Mouse (Mus musculus): ENCODE measurements around the gene Colgalt1. TPM values are rescaled to one million over a fixed set of nuclear protein-coding genes. Genes with fewer than 3 reads are reported as not detected.

Colgalt1 gene
- polyA plus RNA-seq, 1 experiment from 2014 or later: 47.8 TPM

- WGBS (ENCODE audit: insufficient replicate concordance): under 1% methylated on average over 51 of the region's 51 CpGs
- ATAC-seq (replicated peaks; ENCODE audit: insufficient number of reproducible peaks, low FRiP score, low TSS enrichment): peak; percentile 64
- H3K27ac ChIP-seq (ENCODE audit: low read depth, low read length): no peak overlapping the region
Observed at GRCm38 (mm10) chr8:71569366-71570290, 41.2 kb upstream of the Colgalt1 start.

GRCm38 (mm10) chr8:71570291-71570954, 40.4 kb upstream of the Colgalt1 start:
- peaks cover 12% of the 10 kb centered on the region for H3K4me1 ChIP-seq (ENCODE audit: control insufficient read depth, insufficient read depth, low read length)
- 1% methylated on average over 41 of the region's 41 CpGs for WGBS (ENCODE audit: insufficient replicate concordance)
- peak overlapping the region; percentile 92 for H3K4me2 ChIP-seq
- H3K36me3 ChIP-seq (ENCODE audit: control insufficient read depth, insufficient read depth, low read length): no peaks in the 10 kb centered on the region
- peak; percentile 82 for ATAC-seq (replicated peaks; ENCODE audit: insufficient number of reproducible peaks, low FRiP score, low TSS enrichment)
- H3K27me3 ChIP-seq (ENCODE audit: control insufficient read depth, insufficient read depth, low read length): peaks cover 24% of the 10 kb centered on the region
- H3K4me3 ChIP-seq (ENCODE audit: low read depth, low read length): peak overlapping the region; percentile 59
- 0 out of 2 replicates have a peak overlapping the region, but pooled peaks have one; percentile 17 for H3K27ac ChIP-seq (ENCODE audit: low read depth, low read length)
- H3K9ac ChIP-seq (ENCODE audit: low read depth, low read length): peak overlapping the region; percentile 74
- no peaks in the 10 kb centered on the region for H3K9me3 ChIP-seq (replicated peaks; ENCODE audit: control insufficient read depth, low read length)

More at GRCm38 (mm10) chr8:71569366-71570290, 41.2 kb upstream of the Colgalt1 start:
- Histone ChIP-seq H3K36me3 (ENCODE audit: control insufficient read depth, insufficient read depth, low read length) (no peaks in the 10 kb centered on the region), H3K4me2 (peak overlapping the region; percentile 92), H3K9ac (ENCODE audit: low read depth, low read length) (peak overlapping the region; percentile 64), H3K4me1 (ENCODE audit: control insufficient read depth, insufficient read depth, low read length) (peaks cover 12% of the 10 kb centered on the region), H3K9me3 (replicated peaks; ENCODE audit: control insufficient read depth, low read length) (no peaks in the 10 kb centered on the region), H3K27me3 (ENCODE audit: control insufficient read depth, insufficient read depth, low read length) (peaks cover 24% of the 10 kb centered on the region), H3K4me3 (ENCODE audit: low read depth, low read length) (peak overlapping the region; percentile 59)

DNA sequence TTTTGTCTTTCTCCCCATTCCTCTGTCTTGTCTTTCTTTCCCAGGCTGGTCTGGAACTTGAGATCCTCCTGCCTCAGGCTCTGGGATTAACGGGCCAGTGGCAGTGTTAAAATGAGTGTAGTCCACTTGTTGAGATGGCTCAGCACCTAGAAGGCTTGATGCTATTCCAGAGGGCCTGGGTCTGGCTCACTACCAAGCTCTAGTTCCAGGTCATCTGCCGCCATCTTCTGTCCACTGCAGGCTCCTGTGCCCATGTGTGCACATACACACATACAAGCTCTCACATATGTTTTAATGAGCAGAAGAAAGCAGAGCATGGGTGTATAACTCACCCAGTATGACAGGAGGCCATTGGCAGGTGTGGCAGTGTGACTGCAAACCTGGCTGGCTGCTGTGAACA, 38.7 kb upstream of the Colgalt1 start:
- peaks cover 12% of the 10 kb centered on the region for H3K4me1 ChIP-seq (ENCODE audit: control insufficient read depth, insufficient read depth, low read length)
- no peak for ATAC-seq (replicated peaks; ENCODE audit: insufficient number of reproducible peaks, low FRiP score, low TSS enrichment)
- no peak overlapping the region for H3K9ac ChIP-seq (ENCODE audit: low read depth, low read length)
- H3K4me3 ChIP-seq (ENCODE audit: low read depth, low read length): no peak overlapping the region
- peaks cover 17% of the 10 kb centered on the region for H3K27me3 ChIP-seq (ENCODE audit: control insufficient read depth, insufficient read depth, low read length)
- no peaks in the 10 kb centered on the region for H3K36me3 ChIP-seq (ENCODE audit: control insufficient read depth, insufficient read depth, low read length)
- no peak overlapping the region for H3K4me2 ChIP-seq
- WGBS (ENCODE audit: insufficient replicate concordance): 84% methylated on average over 2 of the region's 2 CpGs
- no peak overlapping the region for H3K27ac ChIP-seq (ENCODE audit: low read depth, low read length)
- H3K9me3 ChIP-seq (replicated peaks; ENCODE audit: control insufficient read depth, low read length): no peaks in the 10 kb centered on the region

DNA sequence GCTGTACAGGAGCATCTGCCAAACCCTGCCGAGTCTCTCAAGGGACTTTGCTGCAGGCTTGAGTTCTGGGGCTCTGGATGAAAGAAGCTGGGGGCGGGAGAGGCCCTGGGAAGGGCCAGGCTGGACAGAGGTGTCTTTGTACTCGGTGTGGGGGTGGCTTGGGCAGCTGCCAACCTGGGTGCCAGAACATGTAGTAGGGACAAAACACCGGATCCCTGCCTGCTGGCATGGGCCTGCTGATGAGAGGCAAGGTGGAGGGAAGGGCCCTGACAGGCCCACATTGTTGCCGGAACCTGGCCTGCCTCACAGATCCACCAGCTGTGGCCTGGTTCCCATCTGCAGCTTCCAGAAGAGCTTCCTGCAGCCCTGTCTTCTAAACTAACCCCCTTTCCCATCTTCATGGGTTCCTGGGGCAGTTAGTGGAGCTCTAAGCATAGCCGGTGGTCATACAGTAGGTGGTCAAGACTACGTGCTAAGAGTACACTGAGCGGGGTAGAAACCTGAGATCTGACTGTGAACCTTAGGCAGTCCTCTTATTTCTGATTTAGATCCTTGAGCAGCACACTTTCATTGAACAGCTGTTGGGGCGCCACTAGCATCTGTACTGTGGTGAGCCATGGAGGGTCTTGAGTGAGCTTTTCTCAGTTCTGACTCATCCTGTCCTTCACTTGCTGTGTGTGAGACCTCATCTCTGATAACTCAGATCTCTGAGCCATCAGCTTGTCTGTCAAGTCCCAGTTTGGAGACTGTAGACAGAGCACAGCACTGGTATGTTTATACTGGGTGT, 37.8 kb upstream of the Colgalt1 start:
- Histone ChIP-seq H3K4me3 (ENCODE audit: low read depth, low read length) (no peak overlapping the region), H3K36me3 (ENCODE audit: control insufficient read depth, insufficient read depth, low read length) (no peaks in the 10 kb centered on the region), H3K9me3 (replicated peaks; ENCODE audit: control insufficient read depth, low read length) (no peaks in the 10 kb centered on the region), H3K4me2 (no peak overlapping the region), H3K27ac (ENCODE audit: low read depth, low read length) (no peak overlapping the region), H3K4me1 (ENCODE audit: control insufficient read depth, insufficient read depth, low read length) (peaks cover 12% of the 10 kb centered on the region), H3K9ac (ENCODE audit: low read depth, low read length) (no peak overlapping the region), H3K27me3 (ENCODE audit: control insufficient read depth, insufficient read depth, low read length) (peaks cover 13% of the 10 kb centered on the region)
- no peak for ATAC-seq (replicated peaks; ENCODE audit: insufficient number of reproducible peaks, low FRiP score, low TSS enrichment)
- WGBS (ENCODE audit: insufficient replicate concordance): 72% methylated on average over 9 of the region's 9 CpGs

GRCm38 (mm10) chr8:71574426-71574825, 36.4 kb upstream of the Colgalt1 start:
- 66% methylated on average over 7 of the region's 7 CpGs for WGBS (ENCODE audit: insufficient replicate concordance)

GRCm38 (mm10) chr8:71575020-71575419, 35.8 kb upstream of the Colgalt1 start:
- ATAC-seq (replicated peaks; ENCODE audit: insufficient number of reproducible peaks, low FRiP score, low TSS enrichment): no peak
- WGBS (ENCODE audit: insufficient replicate concordance): 62% methylated on average over 1 of the region's 1 CpGs
- Histone ChIP-seq H3K36me3 (ENCODE audit: control insufficient read depth, insufficient read depth, low read length) (no peaks in the 10 kb centered on the region), H3K4me2 (no peak overlapping the region), H3K27me3 (ENCODE audit: control insufficient read depth, insufficient read depth, low read length) (no peaks in the 10 kb centered on the region), H3K27ac (ENCODE audit: low read depth, low read length) (no peak overlapping the region), H3K9me3 (replicated peaks; ENCODE audit: control insufficient read depth, low read length) (no peaks in the 10 kb centered on the region), H3K4me3 (ENCODE audit: low read depth, low read length) (no peak overlapping the region), H3K4me1 (ENCODE audit: control insufficient read depth, insufficient read depth, low read length) (peaks cover 7% of the 10 kb centered on the region; the same call in 1 of the 2 replicates), H3K9ac (ENCODE audit: low read depth, low read length) (no peak overlapping the region)

More at GRCm38 (mm10) chr8:71574426-71574825, 36.4 kb upstream of the Colgalt1 start:
- Histone ChIP-seq H3K4me2 (no peak overlapping the region), H3K27ac (ENCODE audit: low read depth, low read length) (no peak overlapping the region), H3K4me1 (ENCODE audit: control insufficient read depth, insufficient read depth, low read length) (peaks cover 7% of the 10 kb centered on the region; the same call in 1 of the 2 replicates), H3K36me3 (ENCODE audit: control insufficient read depth, insufficient read depth, low read length) (no peaks in the 10 kb centered on the region), H3K9me3 (replicated peaks; ENCODE audit: control insufficient read depth, low read length) (no peaks in the 10 kb centered on the region), H3K9ac (ENCODE audit: low read depth, low read length) (no peak overlapping the region), H3K4me3 (ENCODE audit: low read depth, low read length) (no peak overlapping the region), H3K27me3 (ENCODE audit: control insufficient read depth, insufficient read depth, low read length) (no peaks in the 10 kb centered on the region)
- no peak for ATAC-seq (replicated peaks; ENCODE audit: insufficient number of reproducible peaks, low FRiP score, low TSS enrichment)

DNA sequence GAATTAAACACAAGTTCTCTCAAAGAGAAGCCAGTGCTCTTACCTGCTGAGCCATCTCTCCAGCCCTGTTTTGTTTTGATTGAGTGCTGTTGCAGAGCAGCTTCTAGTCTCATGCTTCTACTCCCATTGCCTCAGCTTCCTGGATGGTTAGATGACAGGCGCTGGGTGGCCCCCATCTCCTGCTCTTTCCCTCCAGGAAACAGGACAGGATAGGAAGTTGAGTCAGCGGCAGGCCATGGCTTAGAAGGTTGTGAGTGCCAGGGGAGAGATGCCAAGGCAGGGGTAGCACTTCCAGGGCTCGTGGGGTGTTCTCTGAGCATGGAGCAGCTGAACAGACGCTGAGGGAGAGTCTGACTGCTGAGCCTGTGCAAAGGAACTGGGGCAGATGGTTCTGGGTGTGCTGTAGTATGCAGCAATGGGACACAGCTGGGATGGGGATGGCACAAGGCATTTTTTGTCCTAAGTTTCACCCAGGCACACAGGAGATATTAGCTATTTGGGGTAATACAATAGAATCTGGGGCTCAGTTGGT, 32.9 kb upstream of the Colgalt1 start:
- Histone ChIP-seq H3K4me2 (no peak overlapping the region), H3K27me3 (ENCODE audit: control insufficient read depth, insufficient read depth, low read length) (0 out of 2 replicates have a peak, but pooled peaks cover 3% of the 10 kb centered on the region), H3K4me1 (ENCODE audit: control insufficient read depth, insufficient read depth, low read length) (no peaks in the 10 kb centered on the region), H3K4me3 (ENCODE audit: low read depth, low read length) (no peak overlapping the region), H3K9ac (ENCODE audit: low read depth, low read length) (no peak overlapping the region), H3K36me3 (ENCODE audit: control insufficient read depth, insufficient read depth, low read length) (no peaks in the 10 kb centered on the region), H3K27ac (ENCODE audit: low read depth, low read length) (no peak overlapping the region), H3K9me3 (replicated peaks; ENCODE audit: control insufficient read depth, low read length) (no peaks in the 10 kb centered on the region)
- 48% methylated on average over 4 of the region's 4 CpGs for WGBS (ENCODE audit: insufficient replicate concordance)
- no peak for ATAC-seq (replicated peaks; ENCODE audit: insufficient number of reproducible peaks, low FRiP score, low TSS enrichment)

DNA sequence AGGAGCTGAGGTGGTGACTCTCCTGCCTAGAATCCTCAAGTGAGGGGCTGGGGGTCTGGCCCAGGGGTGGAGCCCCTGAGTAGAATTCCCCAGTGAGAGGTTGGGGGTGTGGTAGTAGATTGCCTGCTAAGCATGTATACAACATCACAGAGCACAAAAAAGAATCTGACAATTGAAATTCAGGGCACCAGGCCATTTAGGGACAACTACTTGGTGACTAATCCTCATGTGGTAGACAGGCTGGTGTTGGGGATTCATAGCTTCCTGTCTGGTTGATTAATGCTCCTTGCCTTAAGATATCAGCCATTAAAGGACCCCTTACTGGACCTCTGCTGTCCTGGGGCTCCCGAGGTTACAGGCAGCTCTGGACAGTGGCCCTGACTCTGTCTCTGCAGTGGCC, 31.8 kb upstream of the Colgalt1 start:
- 63% methylated on average over 1 of the region's 1 CpGs for WGBS (ENCODE audit: insufficient replicate concordance)
- H3K9me3 ChIP-seq (replicated peaks; ENCODE audit: control insufficient read depth, low read length): no peaks in the 10 kb centered on the region
- H3K27ac ChIP-seq (ENCODE audit: low read depth, low read length): no peak overlapping the region
- ATAC-seq (replicated peaks; ENCODE audit: insufficient number of reproducible peaks, low FRiP score, low TSS enrichment): no peak
- H3K9ac ChIP-seq (ENCODE audit: low read depth, low read length): no peak overlapping the region
- 0 out of 2 replicates have a peak, but pooled peaks cover 3% of the 10 kb centered on the region for H3K27me3 ChIP-seq (ENCODE audit: control insufficient read depth, insufficient read depth, low read length)
- H3K36me3 ChIP-seq (ENCODE audit: control insufficient read depth, insufficient read depth, low read length): no peaks in the 10 kb centered on the region
- H3K4me2 ChIP-seq: no peak overlapping the region
- H3K4me1 ChIP-seq (ENCODE audit: control insufficient read depth, insufficient read depth, low read length): no peaks in the 10 kb centered on the region
- H3K4me3 ChIP-seq (ENCODE audit: low read depth, low read length): no peak overlapping the region
